Mouse (Mus musculus): ENCODE data around the gene Bscl2.

GRCm38 (mm10) chr19:8883616-8884015 lies 46.3 kb downstream of the Bscl2 start, which contains the start of the genes Lbhd1 and Gm49403:
- TF ChIP-seq CTCF (IDR thresholded peaks at IDR 0.05; ENCODE audit: control insufficient read depth, insufficient read depth, insufficient replicate concordance, low read depth, low read length) = no peak
- TF ChIP-seq POLR2A (IDR thresholded peaks at IDR 0.05; ENCODE audit: control insufficient read depth, low read depth, low read length) = no peak

Data from testis, adult 2 months (tissue).